Mouse (Mus musculus) lung, adult 18-20 months (tissue): ENCODE measurements around the gene Mettl9.

Source experiments
- DNase-seq, 2 experiments: peaks; one replicate each; pipeline ENCODE4 v3.0.0; 2022; ENCODE audit warnings: mixed read lengths in 2 of 2

The Mettl9 gene

DNA sequence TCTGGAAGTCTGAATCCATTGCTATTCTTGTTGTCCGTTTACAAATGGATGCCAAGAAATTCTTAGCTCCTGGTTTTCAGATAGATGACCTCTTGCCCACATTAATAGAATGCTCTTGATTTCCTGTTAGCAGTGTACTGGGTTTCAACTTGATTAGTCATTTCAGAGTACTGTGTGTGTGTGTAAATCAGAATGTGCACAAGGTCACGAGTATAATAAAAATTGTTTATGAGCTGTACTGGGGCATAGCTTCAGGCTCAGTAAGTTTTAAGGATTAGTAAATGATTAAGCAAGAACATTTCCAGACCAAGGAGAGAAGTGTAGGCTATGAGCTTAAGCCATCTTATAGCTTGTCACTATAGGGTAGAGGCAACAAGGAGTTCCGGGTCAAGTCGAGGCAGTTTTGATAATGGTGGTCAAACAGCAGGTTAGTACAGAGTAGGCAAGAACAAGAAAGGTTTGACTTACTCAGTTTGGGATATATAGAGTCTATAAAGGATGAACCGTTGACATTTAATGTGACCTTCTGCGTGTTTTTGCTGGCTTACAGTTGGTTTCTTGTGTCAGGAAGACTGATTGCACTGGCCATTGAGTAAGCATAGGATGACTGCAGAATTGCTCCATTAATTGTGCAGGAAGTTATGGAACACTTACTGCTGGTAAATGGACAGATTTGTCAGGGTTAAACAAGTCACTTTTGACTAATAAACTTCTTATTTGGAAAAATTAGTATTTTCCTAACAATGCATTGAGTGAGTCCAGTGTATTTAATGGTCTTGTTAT, 11.6 kb downstream of the Mettl9 start:
- no peak for DNase-seq

- DNase-seq = no peak
Measured at GRCm38 (mm10) chr7:121047624-121048023, 13.4 kb downstream of the Mettl9 start.

DNA sequence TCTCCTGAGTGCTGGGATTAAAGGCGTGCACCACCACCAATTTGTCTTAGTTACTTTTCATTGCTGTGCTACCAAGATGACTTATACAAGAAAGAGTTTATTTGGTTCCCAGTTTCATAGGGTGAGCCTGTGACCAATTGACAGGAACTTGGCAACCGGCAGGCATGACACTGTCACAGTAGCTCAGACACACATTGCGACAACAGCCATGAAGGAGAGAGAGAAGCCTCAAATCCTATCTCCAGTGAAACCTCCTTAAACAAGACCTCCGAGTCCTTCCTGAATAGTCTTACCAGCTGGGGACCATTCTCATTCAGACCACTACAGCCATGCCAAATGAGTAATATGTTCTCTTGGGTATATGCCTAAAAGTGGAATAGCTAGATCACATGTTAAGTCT, 18.8 kb downstream of the Mettl9 start:
- DNase-seq = no peak

GRCm38 (mm10) chr7:121059477-121060218, 25.4 kb downstream of the Mettl9 start:
- no peak for DNase-seq

DNA sequence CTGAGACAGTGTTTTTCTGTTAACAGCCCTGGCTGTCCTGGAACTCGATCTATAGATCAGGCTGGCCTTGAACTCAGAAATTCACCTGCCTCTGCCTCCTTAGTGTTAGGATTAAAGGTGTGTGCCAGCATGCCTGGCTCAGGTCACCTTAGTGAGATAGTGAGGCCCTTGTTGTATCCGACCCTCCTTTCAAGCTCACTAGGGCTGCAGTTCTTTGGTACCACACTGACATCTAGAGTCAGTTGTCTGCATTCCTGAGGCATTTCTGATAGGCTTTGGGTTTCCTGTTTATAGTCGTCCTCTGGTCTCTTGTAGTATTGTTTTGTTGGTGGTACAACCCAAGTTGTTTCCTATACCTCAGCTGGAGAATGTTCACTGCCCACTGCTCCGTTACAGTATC, 30.1 kb downstream of the Mettl9 start:
- DNase-seq = peak in 1 of 2 experiments; percentile 37

DNA sequence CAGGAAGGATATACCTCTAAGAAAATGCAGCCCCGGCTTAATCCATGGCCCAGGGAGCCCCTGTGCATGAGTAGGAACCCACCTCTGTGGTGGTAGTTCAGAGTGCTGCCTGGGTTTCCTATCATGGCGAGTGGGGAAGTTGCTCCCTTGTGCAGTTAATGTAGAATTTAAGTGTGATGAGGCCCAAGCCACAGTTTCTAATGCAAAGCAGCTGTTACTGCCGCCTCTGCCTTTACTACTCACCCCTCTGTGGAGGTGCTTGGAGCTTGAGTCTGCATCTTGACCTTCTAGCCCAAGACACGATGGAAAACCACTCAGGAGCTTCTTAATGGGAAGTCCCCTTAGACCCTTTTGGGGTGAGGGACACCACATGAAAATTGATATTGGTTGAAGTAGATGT, 37.0 kb downstream of the Mettl9 start:
- no peak for DNase-seq

DNA sequence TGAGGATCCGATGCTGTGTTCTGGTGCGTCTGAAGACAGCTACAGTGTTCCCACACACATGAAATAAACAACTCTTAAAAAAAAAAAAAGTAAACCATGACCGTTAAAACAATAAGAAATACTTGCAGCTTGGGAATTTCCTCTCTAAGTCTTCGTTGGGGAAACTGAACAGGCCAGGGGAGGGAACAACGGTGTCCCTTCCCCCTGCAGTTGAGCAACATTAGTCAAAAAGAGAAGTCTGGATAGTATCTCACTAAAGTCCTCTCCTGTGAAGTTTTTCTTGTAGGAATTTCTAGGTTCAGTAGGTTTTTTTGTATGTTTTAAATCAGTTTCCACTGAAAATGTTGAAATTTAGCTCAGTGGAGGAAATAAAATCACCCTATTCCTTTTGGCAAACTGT, 38.3 kb downstream of the Mettl9 start:
- peak in 1 of 2 experiments; percentile 23 for DNase-seq

DNA sequence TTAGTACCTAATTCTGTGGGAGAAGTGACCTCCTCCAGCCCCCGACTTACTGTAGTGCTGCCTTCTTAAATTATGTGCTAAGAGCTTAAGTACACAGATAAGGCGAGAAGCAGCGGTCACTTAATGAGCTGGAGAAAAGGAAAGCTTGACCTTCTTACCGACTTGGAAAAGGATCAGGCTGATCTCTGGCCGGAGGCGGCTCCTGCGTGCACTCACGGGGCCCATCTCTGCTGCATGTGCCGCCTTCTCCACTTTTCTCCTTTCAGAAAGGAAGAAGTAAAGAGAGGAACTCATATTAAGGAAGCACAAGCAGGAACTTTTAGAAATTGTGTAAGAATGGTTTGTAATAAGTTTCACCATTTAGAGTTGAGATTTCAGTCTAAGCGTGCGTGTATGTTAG, 40.0 kb downstream of the Mettl9 start, which contains the start of gene Igsf6:
Gene Igsf6 (minus strand): TSS at position 292 of the 400 bp plus-strand sequence.
- peak; percentile 65 for DNase-seq

GRCm38 (mm10) chr7:121074801-121075400, 40.7 kb downstream of the Mettl9 start:
- peak; percentile 71 to 81 for DNase-seq

GRCm38 (mm10) chr7:121075416-121075815, 41.2 kb downstream of the Mettl9 start:
- DNase-seq = no peak

DNA sequence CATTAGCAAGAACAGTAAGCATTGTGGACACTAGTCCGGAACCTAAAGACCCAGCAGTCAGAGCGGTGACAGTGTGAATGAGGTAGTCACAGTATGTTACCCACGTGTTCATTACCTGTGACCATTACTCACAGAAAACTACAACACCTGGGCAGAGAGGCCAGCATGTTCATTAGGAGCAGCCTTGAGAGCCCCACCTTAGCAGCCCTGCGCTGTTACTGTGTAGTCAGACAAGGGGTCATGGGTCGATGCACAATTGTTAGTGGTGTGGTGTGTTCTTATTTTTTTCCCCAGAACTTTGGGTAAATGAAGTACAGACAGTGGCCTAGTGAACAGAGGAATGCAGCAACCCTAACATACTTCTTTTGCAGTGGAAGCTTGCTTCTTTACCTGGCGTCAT, 43.1 kb downstream of the Mettl9 start:
- no peak for DNase-seq

- DNase-seq = peak; percentile 37 to 63
Measured at GRCm38 (mm10) chr7:121077829-121078228, 43.6 kb downstream of the Mettl9 start.

DNA sequence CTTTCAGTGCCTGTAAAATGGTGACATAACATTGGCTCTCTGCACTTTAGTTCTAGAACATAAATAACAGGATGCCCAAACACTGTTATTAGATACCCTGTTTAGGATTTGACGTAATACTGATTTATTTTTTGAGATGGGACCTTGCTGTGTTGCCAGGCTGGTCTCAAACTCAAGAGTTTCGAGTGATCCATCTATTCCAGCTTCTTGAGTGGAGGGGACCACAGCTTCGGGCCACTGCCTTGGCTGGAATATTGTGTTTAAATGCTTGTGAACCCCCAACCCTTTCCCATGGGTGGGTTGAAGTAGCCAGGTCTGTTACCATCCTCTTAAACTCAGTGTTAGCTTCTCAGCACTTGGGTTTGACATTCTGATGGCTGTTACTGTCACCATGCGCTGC, 47.1 kb downstream of the Mettl9 start, which contains the start of gene Otoa:
Gene Otoa (plus strand): TSS at position 301 of the 400 bp plus-strand sequence.
- DNase-seq = no peak

DNA sequence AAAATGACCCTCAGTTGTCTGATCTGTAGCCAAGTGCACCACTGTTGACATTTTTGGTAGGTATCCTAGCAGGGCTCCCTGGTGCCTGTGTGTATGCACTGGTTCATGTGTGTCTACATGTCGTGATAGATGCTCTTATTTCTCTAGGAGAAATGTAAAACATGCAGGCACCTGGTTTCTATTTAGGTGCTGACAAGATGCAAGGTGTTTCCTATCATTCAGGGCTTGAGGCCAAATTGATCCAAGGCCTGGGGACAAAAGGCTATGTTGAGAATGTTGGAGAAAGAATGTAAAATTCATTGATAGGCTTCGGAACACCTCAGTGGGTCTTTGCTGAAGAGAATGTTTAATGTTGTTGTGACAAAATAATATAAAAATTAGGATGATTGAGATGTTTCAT, 47.6 kb downstream of the Mettl9 start:
- no peak for DNase-seq

DNA sequence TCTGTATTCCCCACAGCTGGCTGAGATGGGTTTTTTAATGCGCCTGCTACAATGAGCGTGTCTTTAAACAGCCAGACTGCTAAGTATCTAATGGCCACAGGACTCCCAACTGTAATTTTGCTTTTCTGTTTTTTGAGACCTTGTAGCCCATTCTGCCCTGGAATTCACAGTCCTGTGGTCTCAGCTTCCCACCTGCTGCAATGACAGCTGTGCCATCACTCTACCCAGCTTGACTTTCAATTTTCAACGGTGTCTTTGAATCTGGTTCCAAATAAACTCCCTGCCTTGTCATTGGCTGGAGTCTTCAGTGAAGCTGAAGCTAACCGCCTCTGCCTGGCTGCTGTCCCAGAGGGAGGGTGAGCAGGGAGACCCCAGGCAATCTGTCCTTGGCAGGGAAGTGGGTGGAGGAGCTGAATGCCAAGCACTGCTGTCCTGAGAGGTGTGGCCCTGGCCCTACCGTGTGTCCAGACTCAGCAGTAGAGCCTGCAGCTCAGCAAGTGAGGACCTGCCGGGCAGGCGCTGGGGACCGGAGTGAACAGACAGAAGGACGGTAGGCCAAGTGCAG, 48.8 kb downstream of the Mettl9 start:
- no peak for DNase-seq

DNA sequence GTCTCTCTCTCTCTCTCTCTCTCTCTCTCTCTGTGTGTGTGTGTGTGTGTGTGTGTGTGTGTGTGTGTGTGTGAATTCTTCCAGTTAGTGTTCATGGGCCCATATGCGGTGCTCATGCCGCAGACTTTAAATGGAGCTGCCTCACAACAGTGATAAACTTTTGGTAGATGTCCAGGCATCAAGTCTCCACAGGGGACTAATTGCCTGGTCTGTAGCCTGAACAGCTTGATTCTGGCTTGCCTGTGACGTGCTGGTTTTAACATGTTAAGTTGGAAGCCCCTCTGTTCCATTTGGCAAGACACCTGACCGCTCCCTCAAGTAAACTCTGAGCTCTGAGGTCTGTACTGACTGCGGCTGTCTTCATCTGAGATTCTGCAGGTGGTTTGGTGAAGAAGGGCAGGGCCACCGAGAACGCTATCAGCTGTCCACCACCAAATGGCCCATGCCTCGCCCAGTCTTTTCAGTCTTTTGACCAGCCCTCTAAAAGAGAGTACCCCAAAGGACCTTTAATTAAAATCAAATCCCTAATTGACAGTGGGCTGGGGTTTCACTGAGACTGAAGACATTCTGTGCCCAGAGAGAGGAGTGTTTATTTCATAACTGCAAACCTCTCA, 50.7 kb downstream of the Mettl9 start:
- no peak for DNase-seq

DNA sequence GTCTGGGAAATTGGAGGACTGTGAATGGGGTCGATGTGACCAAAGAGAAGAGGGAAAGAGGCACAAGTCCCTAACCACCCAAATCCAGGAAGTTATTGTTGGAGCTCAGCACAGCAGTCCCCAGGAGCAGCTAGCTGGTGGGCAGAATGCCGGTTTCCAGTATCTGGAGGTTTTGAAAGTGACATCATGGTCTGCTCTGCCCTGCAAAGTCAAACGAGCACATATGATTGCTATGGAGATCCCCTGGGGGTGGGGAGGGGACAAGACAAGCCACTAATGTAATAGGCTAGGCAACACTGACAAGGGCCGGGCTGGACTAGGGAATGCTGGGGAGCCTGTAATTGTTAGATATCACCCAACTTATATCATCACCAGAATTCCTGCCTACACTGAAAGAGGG, 51.3 kb downstream of the Mettl9 start:
- no peak for DNase-seq

DNA sequence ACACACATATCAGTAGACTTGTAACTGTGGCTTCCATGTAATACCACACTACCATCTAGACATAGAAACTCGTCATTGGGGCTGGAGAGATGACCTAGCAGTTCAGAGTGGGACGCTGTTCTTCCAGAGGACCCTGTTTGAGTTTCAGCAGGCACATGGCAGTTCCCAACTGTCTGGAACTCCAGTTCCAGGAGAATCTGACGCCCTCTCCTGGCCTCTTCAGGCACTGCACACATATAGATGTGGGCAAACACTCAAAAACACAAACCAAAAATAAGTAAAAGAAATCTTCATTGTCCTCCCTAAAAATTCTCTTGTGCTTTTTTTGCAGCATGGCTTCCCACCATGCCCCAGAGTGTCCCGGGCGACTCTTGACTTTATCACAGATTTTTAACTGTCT, 54.5 kb downstream of the Mettl9 start:
- DNase-seq = no peak

DNA sequence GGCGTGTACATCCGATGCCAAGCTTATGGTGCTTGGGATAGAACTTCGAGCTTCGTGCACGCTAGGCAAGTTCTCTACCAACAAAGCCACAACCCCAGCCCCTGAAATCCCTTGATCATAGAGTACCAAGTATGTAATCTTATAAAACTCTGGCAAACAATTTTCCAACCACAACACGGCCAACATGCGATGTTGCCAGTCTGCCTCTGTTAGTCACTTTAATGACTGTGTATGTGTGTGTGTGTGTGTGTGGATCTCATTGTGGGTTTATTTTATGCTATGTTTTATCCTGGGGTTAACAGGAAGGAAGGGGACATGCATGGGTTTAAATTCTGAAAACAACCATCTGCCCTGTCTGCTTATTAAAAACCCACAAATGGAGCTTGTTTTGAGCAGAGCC, 56.5 kb downstream of the Mettl9 start:
- DNase-seq = no peak

- no peak for DNase-seq
Measured at GRCm38 (mm10) chr7:121093026-121093425, 58.8 kb downstream of the Mettl9 start.

GRCm38 (mm10) chr7:121098614-121099389, 64.6 kb downstream of the Mettl9 start:
- no peak for DNase-seq

GRCm38 (mm10) chr7:121107851-121108250, 73.6 kb downstream of the Mettl9 start:
- DNase-seq = peak; percentile 12 to 16
